Mouse (Mus musculus) testis, adult 2 months (tissue): ENCODE measurements at regions not wholly inside any gene's neighbourhood (a gene's known extent, or its start where the extent isn't known, plus 50 kb on each side); places are given as distances from the start of the nearest gene placed in this dataset.

Experiments
- CTCF ChIP-seq: fragments of 200-500 bp; IDR thresholded peaks from 2 replicates; pipeline ENCODE4 v1.5.1; 2012; ENCODE audit warnings: low read depth, mild to moderate bottlenecking, inconsistent platforms, low read length, moderate library complexity; ENCODE audit not compliant: control insufficient read depth, insufficient read depth, insufficient replicate concordance
- POLR2A ChIP-seq: fragments of 200-500 bp; IDR thresholded peaks from 2 replicates; pipeline ENCODE4 v1.6.1; 2012; ENCODE audit warnings: low read depth, mild to moderate bottlenecking, inconsistent platforms, low read length, moderate library complexity; ENCODE audit not compliant: control insufficient read depth

DNA sequence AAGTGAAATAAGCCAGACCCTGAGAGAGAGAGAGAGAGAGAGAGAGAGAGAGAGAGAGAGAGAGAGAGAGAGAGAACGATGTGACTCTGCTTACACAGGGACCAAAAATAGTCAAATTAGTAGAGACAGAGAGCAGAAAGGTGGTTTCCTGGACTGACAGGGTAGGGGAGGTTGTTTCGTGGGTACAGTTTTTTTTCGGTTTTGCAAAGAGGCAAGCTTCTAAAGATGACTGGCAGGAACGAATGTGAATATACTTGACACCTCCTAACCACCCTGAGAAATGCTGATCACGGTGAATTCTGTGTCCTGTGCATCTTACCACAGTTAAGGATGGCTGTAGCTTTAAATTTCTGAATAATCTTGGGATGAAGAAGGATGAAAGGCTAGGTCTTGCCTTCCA is 89.7 kb downstream of the Tomm20 start:
- TF ChIP-seq CTCF: no peak
- no peak for TF ChIP-seq POLR2A
